ENCODE assay signal across 18 mouse cellular contexts in the genomic region with DNA sequence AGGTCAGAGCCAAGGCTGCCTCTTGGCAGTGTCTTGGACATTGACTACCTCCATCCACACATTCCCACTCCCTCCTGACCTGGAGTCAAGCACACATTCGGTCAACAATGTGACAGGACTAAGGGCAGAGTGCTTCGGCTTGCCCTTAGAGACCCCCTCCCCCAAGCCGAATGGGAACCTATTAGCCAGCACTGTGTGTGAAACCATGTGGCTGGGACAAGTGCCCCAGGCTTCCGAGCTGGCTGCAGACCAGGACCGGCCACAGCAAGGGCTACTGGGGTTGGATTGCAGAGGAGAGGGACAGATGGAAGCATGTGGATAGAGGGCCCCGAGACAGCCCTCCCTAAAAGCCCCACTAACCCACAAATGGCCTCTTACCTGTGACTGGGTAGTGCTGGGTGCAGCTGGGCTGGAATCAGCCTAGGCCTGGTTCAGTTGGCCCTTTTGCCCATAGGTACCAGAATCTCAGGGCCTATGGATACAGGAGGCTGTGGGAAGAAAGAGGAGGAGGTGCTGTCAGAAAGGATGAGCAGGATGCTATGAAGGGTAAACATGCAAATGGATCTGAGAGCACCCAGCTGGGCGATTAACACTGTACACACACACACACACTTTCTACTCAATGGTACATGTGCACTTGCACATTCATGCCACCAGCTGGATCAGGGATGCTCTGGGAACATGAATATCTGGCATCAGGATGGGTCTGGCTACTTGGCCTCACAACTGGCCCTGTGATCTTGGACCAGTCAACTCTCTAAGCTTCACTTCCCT. TPM values are rescaled to one million over a fixed set of nuclear protein-coding genes. Genes with fewer than 3 reads are reported as not detected.
DNase-seq lines count a peak whose midpoint lies in the region; ATAC-seq and TF ChIP-seq lines count a peak whose summit lies in the region.
"Had no signal": no experiment of that assay in that cellular context is flagged by ENCODE, and none has a peak within 500 bp of the region (broad histone marks: within the 10 kb centered on the region; RNA-seq: fewer than 3 reads in every experiment).

No protein-coding gene starts in this region.

- H3K9ac ChIP-seq in hindbrain, postnatal 0 days (replicated peaks; ENCODE audit: low read length) = no peak overlapping the region
- H3K9ac ChIP-seq in hindbrain, embryonic 13.5 days = no peak overlapping the region
- no peak overlapping the region for H3K9ac ChIP-seq in midbrain, embryonic 16.5 days (ENCODE audit: low read depth, low read length)
- H3K9ac ChIP-seq: limb, embryonic 12.5 days; liver, embryonic 14.5 days; midbrain, embryonic 15.5 days; stomach, embryonic 15.5 days had no signal

- H3K4me3 ChIP-seq in hindbrain, postnatal 0 days (ENCODE audit: low read length) = no peak overlapping the region
- H3K4me3 ChIP-seq in hindbrain, embryonic 13.5 days = no peak overlapping the region
- no peak overlapping the region for H3K4me3 ChIP-seq in midbrain, embryonic 10.5 days
- H3K4me3 ChIP-seq in midbrain, embryonic 16.5 days (ENCODE audit: low read depth, low read length) = no peak overlapping the region
- H3K4me3 ChIP-seq: forebrain, embryonic 10.5 days; limb, embryonic 12.5 days; midbrain, embryonic 15.5 days; stomach, embryonic 15.5 days had no signal

- H3K4me2 ChIP-seq in hindbrain, postnatal 0 days (ENCODE audit: low read depth, low read length) = no peak overlapping the region
- H3K4me2 ChIP-seq in hindbrain, embryonic 13.5 days = no peak overlapping the region
- H3K4me2 ChIP-seq in midbrain, embryonic 16.5 days (ENCODE audit: low read length) = no peak overlapping the region
- H3K4me2 ChIP-seq: limb, embryonic 12.5 days; midbrain, embryonic 15.5 days; stomach, embryonic 15.5 days had no signal

- 59% methylated on average over 7 of the region's 7 CpGs for WGBS in hindbrain, postnatal 0 days
- 79% methylated on average over 7 of the region's 7 CpGs for WGBS in hindbrain, embryonic 13.5 days
- 90% methylated on average over 7 of the region's 7 CpGs for WGBS in midbrain, embryonic 10.5 days
- WGBS in midbrain, embryonic 16.5 days = 75% methylated on average over 7 of the region's 7 CpGs

- 0 out of 2 replicates have a peak, but pooled peaks have one; percentile 17 for TF ChIP-seq CTCF in hindbrain, postnatal 0 days (IDR thresholded peaks at IDR 0.05; ENCODE audit: low read depth)

- no peaks in the 10 kb centered on the region for H3K36me3 ChIP-seq in hindbrain, postnatal 0 days (ENCODE audit: insufficient read depth, low read length)
- H3K36me3 ChIP-seq in hindbrain, embryonic 13.5 days = no peaks in the 10 kb centered on the region
- H3K36me3 ChIP-seq in midbrain, embryonic 10.5 days = no peaks in the 10 kb centered on the region
- no peaks in the 10 kb centered on the region for H3K36me3 ChIP-seq in midbrain, embryonic 16.5 days (ENCODE audit: control insufficient read depth, insufficient read depth, low read length)
- H3K36me3 ChIP-seq: forebrain, embryonic 10.5 days; limb, embryonic 12.5 days; midbrain, embryonic 15.5 days; stomach, embryonic 15.5 days had no signal

- H3K27me3 ChIP-seq in hindbrain, postnatal 0 days (ENCODE audit: insufficient read depth, low read length) = no peaks in the 10 kb centered on the region
- H3K27me3 ChIP-seq in hindbrain, embryonic 13.5 days = peaks cover 7% of the 10 kb centered on the region; the same call in 1 of the 2 replicates
- H3K27me3 ChIP-seq in midbrain, embryonic 10.5 days (ENCODE audit: low read depth, poor library complexity, severe bottlenecking) = peaks cover 8% of the 10 kb centered on the region; the same call in 1 of the 2 replicates
- no peaks in the 10 kb centered on the region for H3K27me3 ChIP-seq in midbrain, embryonic 16.5 days (ENCODE audit: control insufficient read depth, insufficient read depth, low read depth, low read length)
- H3K27me3 ChIP-seq: midbrain, embryonic 15.5 days; stomach, embryonic 15.5 days had no signal

- peak; percentile 28; the same call in 1 of the 2 replicates for ATAC-seq in hindbrain, postnatal 0 days
- ATAC-seq in hindbrain, embryonic 13.5 days (ENCODE audit: low FRiP score) = no peak
- no peak for ATAC-seq in midbrain, embryonic 16.5 days
- ATAC-seq: midbrain, embryonic 15.5 days; Patski had no signal

- H3K9me3 ChIP-seq in hindbrain, postnatal 0 days (ENCODE audit: low read length) = no peaks in the 10 kb centered on the region
- no peaks in the 10 kb centered on the region for H3K9me3 ChIP-seq in hindbrain, embryonic 13.5 days
- no peaks in the 10 kb centered on the region for H3K9me3 ChIP-seq in midbrain, embryonic 10.5 days (replicated peaks)
- no peaks in the 10 kb centered on the region for H3K9me3 ChIP-seq in midbrain, embryonic 16.5 days (replicated peaks; ENCODE audit: control insufficient read depth, low read length, poor library complexity, severe bottlenecking)
- H3K9me3 ChIP-seq: forebrain, embryonic 10.5 days; limb, embryonic 12.5 days; midbrain, embryonic 15.5 days; stomach, embryonic 15.5 days had no signal

- DNase-seq in hindbrain, postnatal 0 days (ENCODE audit: low spot score) = no peak
- DNase-seq in midbrain, embryonic 10.5 days (ENCODE audit: low spot score) = no peak
- peak; percentile 77 for DNase-seq in cerebellum, adult 9-10 months
- DNase-seq in kidney, postnatal 36 days = peak; percentile 24 to 31
- DNase-seq in spleen, adult 18-20 months = no peak
- DNase-seq: adrenal gland, postnatal 25 days; B cell, adult 2 months; gastrocnemius, postnatal 14 days; heart, postnatal 14 days; thymus, adult 2 months had no signal

- H3K4me1 ChIP-seq in hindbrain, postnatal 0 days (ENCODE audit: insufficient read depth, low read length) = peaks cover 24% of the 10 kb centered on the region
- H3K4me1 ChIP-seq in hindbrain, embryonic 13.5 days (replicated peaks) = peaks cover 33% of the 10 kb centered on the region
- peaks cover 17% of the 10 kb centered on the region for H3K4me1 ChIP-seq in midbrain, embryonic 10.5 days
- H3K4me1 ChIP-seq in midbrain, embryonic 16.5 days (ENCODE audit: control insufficient read depth, insufficient read depth, low read length) = peaks cover 14% of the 10 kb centered on the region
- H3K4me1 ChIP-seq: stomach, embryonic 15.5 days had no signal

- no peak overlapping the region for H3K27ac ChIP-seq in hindbrain, postnatal 0 days
- no peak overlapping the region for H3K27ac ChIP-seq in hindbrain, embryonic 13.5 days
- 0 out of 2 replicates have a peak overlapping the region, but pooled peaks have one; percentile 38 for H3K27ac ChIP-seq in midbrain, embryonic 10.5 days (replicated peaks)
- H3K27ac ChIP-seq in midbrain, embryonic 16.5 days (ENCODE audit: low read length) = no peak overlapping the region
- H3K27ac ChIP-seq: forebrain, embryonic 10.5 days; limb, embryonic 12.5 days; liver, embryonic 14.5 days; midbrain, embryonic 15.5 days; stomach, embryonic 15.5 days had no signal

RNA-seq across cellular contexts. Expression of a gene that starts 20.9 kb away (rescaled TPM):
- 181 and 192 TPM in 2 replicates for total RNA-seq in hindbrain, postnatal 0 days (2014; rRNA removed)
- 81.0 and 88.6 TPM in 2 replicates for polyA plus RNA-seq in hindbrain, postnatal 0 days (2015; fragmentation: Nextera tagmentation; extraction: Ambion mirVana)
- polyA plus RNA-seq in hindbrain, embryonic 13.5 days (2015; fragmentation: Nextera tagmentation; extraction: Ambion mirVana) = 48.9 and 50.4 TPM in 2 replicates
- polyA plus RNA-seq in midbrain, embryonic 10.5 days (2016; fragmentation: Nextera tagmentation; extraction: Ambion mirVana) = 2.8 and 6.4 TPM in 2 replicates
- 71.0 and 83.0 TPM in 2 replicates for polyA plus RNA-seq in midbrain, embryonic 16.5 days (2015; fragmentation: Nextera tagmentation; extraction: Ambion mirVana)

Comparison
In these comparisons a context has a peak if more than half of its experiments do, and no peak if none do; other contexts are left out.
1. DNase-seq: peak in cerebellum, adult 9-10 months (single experiment) and kidney, postnatal 36 days (2 of 2); none in hindbrain, postnatal 0 days (single experiment), midbrain, embryonic 10.5 days (single experiment) and spleen, adult 18-20 months (0 of 2).